Mouse (Mus musculus) brain, embryonic 18.5 days (tissue): ENCODE measurements around the gene Gm13277.
A peak's percentile ranks its signal among the peaks of the same experiment; 100 is the strongest.
"Not testable (repeated sequence)": the region's sequence is repeated elsewhere in the genome, so short reads cannot be mapped to it uniquely, and the experiment has no call there.

Experiments used
- DNase-seq: peaks from one replicate; pipeline ENCODE4 v3.0.0-alpha.2; 2012; ENCODE audit warnings: low read depth, low spot score

The Gm13277 gene

DNA sequence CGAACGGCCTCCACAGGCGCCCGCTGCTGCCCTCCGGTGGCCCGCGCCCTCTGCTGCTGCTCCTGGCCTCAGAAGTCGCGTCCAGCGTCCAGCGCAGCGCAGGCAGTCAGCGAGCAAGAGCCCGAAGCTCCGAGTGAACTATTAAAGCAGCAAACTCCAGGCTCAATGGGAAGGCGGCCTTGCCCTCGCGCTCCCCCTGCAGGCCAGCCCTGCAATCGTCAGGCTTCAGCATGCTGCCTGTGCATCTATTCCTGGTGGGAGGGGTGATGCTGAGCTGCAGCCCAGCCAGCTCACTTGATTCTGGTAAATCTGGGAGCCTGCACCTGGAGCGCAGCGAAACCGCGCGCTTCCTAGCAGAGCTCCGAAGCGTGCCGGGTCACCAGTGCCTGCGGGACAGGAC, at the start of gene Gm13277:
Gene Gm13277 (plus strand): TSS at position 231 of the 400 bp plus-strand sequence.
- DNase-seq = not testable (repeated sequence)

DNA sequence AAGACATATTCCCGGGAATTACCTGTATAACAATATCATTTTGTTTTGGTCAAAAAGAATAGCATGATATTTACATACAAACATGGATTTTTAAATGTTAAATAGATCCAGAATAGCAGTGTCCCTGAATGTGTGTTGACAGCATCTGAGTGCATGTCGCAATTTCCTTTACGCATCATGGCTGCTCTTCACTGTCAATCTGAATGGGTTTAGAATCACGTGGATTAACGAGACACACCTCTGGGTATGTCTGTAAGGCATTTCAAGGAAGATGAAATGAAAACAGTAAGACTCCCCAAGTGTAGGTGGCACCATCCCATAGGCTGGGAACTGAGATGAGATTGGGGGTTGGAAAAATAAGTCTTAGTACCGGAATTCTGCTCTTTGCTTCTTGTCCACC, 49.4 kb upstream of the Gm13277 start:
- DNase-seq = no peak

GRCm38 (mm10) chr4:88741426-88741825, 47.0 kb upstream of the Gm13277 start:
- no peak for DNase-seq

DNA sequence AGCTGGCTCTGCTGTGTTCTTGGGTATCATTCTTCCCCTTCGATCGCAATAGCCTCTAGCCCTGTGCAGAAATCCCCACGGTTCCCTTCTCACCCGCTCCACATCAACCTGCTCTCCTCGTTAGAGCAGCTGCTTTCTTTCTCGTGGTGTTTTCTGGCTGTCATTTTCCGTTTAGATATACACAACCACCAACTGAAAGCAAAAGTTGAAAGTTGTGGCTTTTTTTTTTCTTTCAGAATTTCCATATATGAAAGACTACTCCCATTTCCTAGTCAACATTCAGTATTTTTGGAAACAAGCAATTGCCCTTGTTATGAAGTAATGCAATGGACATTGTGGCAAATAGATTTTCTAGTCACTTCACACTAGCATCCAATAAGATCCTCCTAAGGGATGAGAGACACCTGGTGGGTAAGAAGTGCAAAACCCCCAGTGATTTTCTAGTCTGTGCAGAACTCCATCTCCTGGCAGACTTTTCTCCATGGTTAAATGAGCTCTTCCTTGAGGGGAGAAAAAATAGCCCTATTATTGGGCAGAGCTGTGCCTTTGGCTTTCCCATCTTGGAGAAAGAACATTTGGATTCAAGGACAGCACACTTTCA, 45.6 kb upstream of the Gm13277 start:
- DNase-seq = no peak

GRCm38 (mm10) chr4:88744207-88744606, 44.2 kb upstream of the Gm13277 start:
- DNase-seq = no peak

- no peak for DNase-seq
Measured at GRCm38 (mm10) chr4:88749926-88750325, 38.5 kb upstream of the Gm13277 start.

DNA sequence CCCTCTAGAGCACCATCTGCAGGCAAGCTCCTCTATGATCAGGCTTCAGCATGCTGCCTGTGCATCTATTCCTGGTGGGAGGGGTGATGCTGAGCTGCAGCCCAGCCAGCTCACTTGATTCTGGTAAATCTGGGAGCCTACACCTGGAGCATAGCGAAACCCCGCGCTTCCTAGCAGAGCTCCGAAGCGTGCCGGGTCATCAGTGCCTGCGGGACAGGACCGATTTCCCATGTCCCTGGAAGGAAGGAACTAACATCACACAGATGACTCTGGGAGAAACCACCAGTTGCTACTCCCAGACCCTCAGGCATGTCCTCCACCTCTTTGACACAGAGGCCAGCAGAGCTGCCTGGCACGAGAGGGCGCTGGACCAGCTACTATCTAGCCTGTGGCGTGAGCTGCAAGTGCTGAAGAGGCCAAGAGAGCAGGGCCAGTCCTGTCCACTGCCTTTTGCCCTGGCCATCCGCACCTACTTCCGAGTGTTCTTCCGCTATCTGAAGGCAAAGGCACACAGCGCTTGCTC, 33.6 kb upstream of the Gm13277 start, which contains the start of gene Gm13271:
Gene Gm13271 (plus strand): TSS at position 51 of the 523 bp plus-strand sequence.
- DNase-seq = not testable (repeated sequence)

- not testable (repeated sequence) for DNase-seq
Measured at GRCm38 (mm10) chr4:88756581-88757513, 31.6 kb upstream of the Gm13277 start.

GRCm38 (mm10) chr4:88757628-88758031, 30.8 kb upstream of the Gm13277 start:
- DNase-seq = peak; percentile 70

DNA sequence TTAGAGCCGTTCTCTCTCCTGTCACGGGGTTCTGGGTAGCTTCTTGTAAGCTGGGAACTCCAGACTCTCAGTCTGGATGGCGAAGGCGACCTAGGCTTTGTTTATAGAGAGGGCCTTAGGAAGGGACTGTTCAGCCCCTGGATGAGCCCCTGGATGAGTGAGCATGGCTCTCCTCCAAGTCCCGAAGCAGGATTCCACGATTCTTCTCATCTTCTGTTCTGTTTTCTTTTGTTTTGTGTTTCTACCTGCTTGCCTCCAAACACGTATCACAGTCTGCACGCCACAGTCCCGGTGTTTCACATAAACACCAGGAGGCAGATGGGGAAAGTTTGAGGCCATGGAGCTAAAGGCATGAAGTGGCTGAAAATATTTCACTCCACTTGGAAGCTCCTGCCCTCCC, 29.7 kb upstream of the Gm13277 start:
- not testable (repeated sequence) for DNase-seq

- not testable (repeated sequence) for DNase-seq
Measured at GRCm38 (mm10) chr4:88759610-88760268, 28.7 kb upstream of the Gm13277 start, which contains the start of gene Gm13283. Gene Gm13283, plus strand, starts transcription at chr4:88760119.

DNA sequence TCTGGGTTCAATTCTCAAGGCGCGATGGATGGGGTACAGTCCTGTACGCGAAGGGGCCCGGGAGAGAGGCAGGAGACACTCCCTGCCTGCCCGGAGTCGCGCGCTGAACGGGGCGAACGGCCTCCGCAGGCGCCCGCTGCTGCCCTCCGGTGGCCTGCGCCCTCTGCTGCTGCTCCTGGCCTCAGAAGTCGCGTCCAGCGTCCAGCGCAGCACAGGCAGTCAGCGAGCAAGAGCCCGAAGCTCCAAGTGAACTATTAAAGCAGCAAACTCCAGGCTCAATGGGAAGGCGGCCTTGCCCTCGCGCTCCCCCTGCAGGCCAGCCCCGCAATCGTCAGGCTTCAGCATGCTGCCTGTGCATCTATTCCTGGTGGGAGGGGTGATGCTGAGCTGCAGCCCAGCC, 28.0 kb upstream of the Gm13277 start:
- DNase-seq = peak; percentile 37

GRCm38 (mm10) chr4:88761776-88762175, 26.7 kb upstream of the Gm13277 start:
- not testable (repeated sequence) for DNase-seq

DNA sequence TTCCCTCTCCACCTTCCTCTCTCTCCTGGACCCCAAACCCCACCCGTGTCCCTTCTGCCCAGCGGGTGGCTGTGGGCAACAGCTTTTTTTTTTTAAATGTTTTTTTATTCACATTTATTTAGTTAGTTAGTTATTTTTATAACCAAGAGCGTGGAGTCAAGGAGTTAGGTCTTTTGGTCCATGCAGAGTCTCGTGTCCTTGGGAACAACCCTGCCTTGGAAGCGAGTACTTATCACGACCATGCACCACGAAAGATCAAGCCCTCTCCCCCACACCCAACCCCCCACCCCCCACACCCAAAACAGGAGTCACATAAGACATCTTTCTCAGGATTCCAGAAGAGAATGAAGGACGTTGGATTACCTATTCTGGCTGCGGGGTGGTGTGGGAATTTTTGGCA, 26.1 kb upstream of the Gm13277 start:
- DNase-seq = not testable (repeated sequence)

DNA sequence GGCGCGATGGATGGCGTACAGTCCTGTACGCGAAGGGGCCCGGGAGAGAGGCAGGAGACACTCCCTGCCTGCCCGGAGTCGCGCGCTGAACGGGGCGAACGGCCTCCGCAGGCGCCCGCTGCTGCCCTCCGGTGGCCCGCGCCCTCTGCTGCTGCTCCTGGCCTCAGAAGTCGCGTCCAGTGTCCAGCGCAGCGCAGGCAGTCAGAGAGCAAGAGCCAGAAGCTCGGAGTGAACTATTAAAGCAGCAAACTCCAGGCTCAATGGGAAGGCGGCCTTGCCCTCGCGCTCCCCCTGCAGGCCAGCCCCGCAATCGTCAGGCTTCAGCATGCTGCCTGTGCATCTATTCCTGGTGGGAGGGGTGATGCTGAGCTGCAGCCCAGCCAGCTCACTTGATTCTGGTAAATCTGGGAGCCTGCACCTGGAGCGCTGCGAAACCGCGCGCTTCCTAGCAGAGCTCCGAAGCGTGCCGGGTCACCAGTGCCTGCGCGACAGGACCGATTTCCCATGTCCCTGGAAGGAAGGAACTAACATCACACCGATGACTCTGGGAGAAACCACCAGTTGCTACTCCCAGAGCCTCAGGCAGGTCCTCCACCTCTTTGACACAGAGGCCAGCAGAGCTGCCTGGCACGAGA, 24.9 kb upstream of the Gm13277 start:
- DNase-seq = not testable (repeated sequence)

DNA sequence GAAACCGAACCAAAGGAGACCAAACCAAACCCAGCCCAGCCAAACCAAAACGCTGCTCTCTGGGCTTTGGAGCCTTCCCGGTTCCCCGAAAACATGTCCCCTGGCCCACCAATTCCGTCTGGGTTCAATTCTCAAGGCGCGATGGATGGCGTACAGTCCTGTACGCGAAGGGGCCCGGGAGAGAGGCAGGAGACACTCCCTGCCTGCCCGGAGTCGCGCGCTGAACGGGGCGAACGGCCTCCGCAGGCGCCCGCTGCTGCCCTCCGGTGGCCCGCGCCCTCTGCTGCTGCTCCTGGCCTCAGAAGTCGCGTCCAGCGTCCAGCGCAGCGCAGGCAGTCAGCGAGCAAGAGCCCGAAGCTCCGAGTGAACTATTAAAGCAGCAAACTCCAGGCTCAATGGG, 14.9 kb upstream of the Gm13277 start, which contains the start of gene Gm13290:
Gene Gm13290 (plus strand): TSS at position 301 of the 400 bp plus-strand sequence.
- DNase-seq = not testable (repeated sequence)

- DNase-seq = not testable (repeated sequence)
Measured at GRCm38 (mm10) chr4:88776622-88777021, 11.8 kb upstream of the Gm13277 start, which contains the start of gene Gm13289. Gene Gm13289, plus strand, starts transcription at chr4:88776922.

DNA sequence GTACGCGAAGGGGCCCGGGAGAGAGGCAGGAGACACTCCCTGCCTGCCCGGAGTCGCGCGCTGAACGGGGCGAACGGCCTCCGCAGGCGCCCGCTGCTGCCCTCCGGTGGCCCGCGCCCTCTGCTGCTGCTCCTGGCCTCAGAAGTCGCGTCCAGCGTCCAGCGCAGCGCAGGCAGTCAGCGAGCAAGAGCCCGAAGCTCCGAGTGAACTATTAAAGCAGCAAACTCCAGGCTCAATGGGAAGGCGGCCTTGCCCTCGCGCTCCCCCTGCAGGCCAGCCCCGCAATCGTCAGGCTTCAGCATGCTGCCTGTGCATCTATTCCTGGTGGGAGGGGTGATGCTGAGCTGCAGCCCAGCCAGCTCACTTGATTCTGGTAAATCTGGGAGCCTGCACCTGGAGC, 8.9 kb upstream of the Gm13277 start, which contains the start of gene Gm13272:
Gene Gm13272 (plus strand): TSS at position 301 of the 400 bp plus-strand sequence.
- not testable (repeated sequence) for DNase-seq

DNA sequence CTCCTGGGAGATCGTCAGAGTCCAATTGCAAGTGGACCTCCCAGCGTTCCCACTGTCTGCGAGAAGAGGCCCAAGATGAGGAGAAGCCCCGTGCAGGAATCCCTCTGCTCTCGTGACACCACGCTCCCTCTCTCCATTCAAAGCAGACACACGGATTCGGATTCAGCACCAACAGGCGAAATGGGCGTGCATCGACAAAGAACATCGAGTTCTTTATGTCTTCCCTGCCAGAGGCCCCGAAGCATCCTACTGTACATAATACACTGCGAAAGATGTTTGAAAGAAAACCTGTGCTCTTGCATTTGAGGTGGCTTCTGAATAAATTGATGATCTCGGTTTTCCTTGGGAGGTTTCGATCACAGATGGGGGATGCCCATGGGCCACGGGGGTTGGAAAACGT, 8.1 kb upstream of the Gm13277 start:
- DNase-seq = not testable (repeated sequence)

- not testable (repeated sequence) for DNase-seq
Measured at GRCm38 (mm10) chr4:88781831-88782230, 6.6 kb upstream of the Gm13277 start, which contains the start of gene Ifnz. Gene Ifnz, plus strand, starts transcription at chr4:88782131.

- not testable (repeated sequence) for DNase-seq
Measured at GRCm38 (mm10) chr4:88782335-88782734, 6.1 kb upstream of the Gm13277 start.
